Mouse (Mus musculus): Measurements from ENCODE around the gene Dmrt1.

Gene Dmrt1

DNA sequence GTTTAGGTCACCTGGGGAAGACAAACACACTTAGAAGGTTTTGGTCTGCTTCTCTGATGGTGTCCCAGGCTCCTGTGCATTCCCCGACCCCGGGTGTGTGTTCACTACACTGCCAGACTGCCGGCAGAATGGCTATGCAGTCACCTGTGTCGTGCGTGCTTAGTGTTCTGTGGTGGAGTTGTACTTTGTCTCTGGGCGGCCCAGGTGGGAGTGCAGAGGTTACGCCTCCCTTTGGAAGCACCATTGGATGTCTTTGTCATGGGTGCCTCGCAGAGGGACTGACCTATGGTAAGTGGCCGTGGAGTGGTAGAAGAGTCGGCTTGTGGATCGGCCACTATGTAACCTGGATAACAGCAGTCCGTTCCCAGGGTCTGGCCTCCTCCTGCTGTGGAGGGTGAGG lies 59.0 kb downstream of the Dmrt1 start:
- no peak for DNase-seq (ENCODE audit: extremely low read depth, low read depth, low spot score)

DNA sequence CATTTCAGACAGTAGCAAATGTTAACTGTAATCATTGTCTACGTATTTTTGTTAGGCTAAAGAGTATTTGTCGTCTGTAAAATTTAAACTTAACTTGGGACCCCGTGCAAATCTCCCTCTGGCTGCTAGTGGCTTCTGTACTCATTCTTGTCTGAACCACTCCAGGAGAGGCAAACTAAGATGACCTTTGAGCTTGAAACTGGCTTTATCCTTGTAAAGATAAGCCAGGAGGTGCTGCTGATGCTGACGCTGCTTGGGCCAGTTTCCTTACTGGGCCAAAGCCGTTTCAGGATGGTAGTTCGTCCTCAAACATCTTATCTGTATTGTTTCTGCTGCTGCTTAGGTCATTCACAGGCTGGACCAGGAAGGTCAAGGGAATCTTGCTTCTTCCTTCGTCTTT lies 64.4 kb downstream of the Dmrt1 start:
- DNase-seq (ENCODE audit: extremely low read depth, low read depth, low spot score): no peak

DNA sequence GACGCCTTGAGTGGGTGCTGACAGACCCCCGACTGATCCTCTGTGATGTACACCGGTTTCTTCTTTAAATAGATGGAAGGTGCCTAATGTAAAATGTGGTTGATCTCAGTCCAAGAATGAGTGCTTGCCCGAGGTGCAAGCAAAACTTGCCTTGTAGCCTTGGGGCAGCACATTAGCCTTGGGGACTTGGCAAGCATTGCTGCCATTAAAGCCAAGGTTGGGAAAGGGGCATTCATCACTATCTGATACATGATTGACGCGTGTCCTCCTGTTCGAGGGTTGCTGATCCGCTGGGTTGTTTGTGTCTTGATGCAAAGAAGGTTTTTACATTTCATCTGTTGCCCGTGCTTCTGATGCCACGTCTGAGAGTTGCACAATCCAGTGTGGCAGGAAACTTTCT lies 69.0 kb downstream of the Dmrt1 start:
- no peak for DNase-seq (ENCODE audit: extremely low read depth, low read depth, low spot score)

DNA sequence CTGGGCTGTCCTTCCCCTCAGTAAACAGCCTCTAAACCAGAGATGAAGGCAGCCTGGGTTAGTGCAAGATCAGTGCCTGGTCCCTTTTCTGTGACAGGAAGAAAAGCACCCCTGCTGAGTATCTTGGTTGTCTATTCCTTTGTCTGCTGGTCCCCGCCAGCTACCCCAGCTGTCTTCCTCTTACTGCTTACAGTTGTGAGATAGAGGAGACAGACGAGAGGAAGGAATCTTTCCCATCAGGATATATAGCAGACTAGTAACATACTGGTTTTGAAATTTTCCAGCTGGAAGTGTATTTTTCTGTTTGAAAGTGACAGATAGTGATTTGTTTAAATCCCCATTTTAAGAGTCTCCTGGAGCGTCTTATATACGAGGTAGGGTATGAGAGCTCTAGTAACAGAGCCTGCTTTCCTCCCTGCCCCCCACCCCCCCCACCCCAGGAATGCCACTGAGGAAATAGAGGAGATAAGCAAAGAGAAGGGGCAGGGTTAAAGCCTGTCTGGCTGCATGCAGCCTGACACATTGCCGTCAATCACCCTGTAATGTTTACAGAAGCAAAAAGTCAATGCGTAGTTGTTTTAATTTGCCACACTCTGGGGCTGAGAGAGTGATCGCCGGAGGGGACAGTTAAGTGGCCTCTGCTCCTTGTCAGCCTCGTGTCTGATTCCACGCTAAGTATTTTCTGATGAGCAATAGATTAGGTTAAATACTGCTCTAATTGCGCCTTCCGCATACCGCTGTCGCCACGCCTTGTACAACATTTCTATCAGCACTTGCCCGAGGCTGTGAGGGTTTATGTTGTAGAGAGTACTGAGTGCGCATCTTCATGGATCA lies 69.8 kb downstream of the Dmrt1 start:
- no peak for DNase-seq (ENCODE audit: extremely low read depth, low read depth, low spot score)

GRCm38 (mm10) chr19:25578358-25578757 lies 72.9 kb downstream of the Dmrt1 start:
- DNase-seq (ENCODE audit: extremely low read depth, low read depth, low spot score): no peak

DNA sequence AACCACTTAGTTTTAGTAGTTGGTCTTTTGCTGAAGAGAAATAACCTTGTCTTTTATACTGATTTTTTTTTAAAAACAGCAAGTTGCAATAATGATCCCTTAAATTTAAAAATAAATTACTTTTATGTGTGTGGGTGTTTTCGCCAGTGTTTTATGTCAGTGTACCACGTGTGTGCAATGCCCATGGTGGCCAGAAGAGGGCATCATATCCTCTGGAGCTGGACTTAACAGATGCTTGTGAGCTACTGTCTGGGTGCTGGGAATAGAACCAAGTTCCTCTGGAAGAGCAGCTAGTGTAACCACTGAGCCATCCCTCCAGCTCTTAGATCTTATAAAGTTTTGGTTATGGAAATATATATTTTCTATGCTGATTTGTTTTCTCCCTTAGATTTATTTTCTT lies 74.0 kb downstream of the Dmrt1 start:
- no peak for DNase-seq (ENCODE audit: extremely low read depth, low read depth, low spot score)

- no peak for DNase-seq (ENCODE audit: extremely low read depth, low read depth, low spot score)
These were observed 92.4 kb downstream of the Dmrt1 start for GRCm38 (mm10) chr19:25597717-25598232.

DNA sequence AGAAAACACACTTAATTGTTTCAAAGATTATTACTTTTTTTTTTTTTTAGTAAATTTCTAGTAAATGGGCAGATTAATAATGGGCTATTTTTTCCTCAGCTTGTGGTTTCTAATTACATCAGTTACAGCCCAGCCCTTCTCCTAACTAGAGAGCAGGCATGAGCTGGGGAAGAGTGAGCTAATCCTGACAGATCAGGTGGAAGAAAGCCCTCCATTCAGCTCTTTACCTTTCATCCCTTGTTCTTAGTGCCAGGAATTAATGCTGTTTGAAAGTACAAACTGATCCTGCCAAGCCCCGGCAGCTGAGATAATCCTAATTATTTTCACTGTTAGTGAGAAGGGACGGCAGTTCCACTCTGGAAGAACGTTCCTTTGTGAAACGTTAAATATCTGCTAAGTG lies 93.2 kb downstream of the Dmrt1 start:
- DNase-seq (ENCODE audit: extremely low read depth, low read depth, low spot score): no peak

GRCm38 (mm10) chr19:25601966-25602365 lies 96.5 kb downstream of the Dmrt1 start:
- no peak for DNase-seq (ENCODE audit: extremely low read depth, low read depth, low spot score)

DNA sequence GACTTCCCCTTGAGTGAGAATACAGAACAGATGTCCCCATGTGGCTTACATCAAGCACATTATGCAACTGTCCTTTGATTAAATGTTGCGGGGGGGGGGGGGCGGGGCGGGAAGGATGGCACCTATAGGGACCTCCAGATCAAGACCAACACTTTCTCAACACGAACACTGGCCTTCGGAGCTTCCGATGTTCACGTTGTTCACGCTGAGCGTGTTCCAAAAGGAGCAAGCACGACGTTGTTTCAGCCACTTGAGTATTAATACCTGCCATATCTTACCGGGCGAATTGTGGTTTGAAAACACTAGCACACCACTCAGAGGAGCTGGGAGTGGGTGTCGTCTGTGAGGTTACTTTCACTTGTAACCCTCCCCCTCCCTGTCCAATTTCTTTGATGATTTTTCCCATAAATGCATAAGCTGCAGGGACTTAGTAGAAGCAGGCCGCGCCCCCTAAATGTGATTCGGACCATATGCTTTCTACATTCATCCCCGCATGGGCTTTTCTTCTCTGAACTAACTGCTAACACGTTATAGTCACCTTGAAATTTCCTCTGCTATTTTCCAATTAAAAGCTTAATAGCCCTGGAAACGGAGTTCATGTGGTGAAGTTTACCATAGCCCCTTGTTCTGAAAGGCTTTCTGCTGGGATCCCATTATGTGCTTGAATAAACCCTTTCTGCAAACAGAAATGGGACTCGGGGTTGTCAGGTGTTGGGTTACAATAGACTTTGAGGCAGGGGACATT lies 102.2 kb downstream of the Dmrt1 start:
- DNase-seq (ENCODE audit: extremely low read depth, low read depth, low spot score): no peak

DNA sequence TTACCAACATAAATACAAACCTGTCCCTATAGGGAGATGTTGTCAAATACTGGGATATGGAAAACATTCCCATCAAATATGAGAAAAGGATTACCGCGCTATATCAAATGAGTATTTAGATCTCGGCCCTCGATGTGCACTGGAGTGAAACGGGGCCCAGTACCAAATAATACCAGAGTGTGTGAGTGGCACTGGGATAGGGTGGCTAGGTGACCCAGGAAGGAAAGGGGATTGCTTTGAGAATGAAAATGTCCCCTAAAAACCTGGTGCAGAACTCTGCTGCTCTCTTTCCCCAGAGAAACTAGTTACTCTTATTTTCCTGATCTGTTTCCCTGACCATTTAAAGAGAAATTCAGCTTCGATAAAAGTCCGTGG lies 102.8 kb downstream of the Dmrt1 start:
- DNase-seq (ENCODE audit: extremely low read depth, low read depth, low spot score): no peak

- DNase-seq (ENCODE audit: extremely low read depth, low read depth, low spot score): no peak
These were observed 103.8 kb downstream of the Dmrt1 start for GRCm38 (mm10) chr19:25608961-25609850.

DNA sequence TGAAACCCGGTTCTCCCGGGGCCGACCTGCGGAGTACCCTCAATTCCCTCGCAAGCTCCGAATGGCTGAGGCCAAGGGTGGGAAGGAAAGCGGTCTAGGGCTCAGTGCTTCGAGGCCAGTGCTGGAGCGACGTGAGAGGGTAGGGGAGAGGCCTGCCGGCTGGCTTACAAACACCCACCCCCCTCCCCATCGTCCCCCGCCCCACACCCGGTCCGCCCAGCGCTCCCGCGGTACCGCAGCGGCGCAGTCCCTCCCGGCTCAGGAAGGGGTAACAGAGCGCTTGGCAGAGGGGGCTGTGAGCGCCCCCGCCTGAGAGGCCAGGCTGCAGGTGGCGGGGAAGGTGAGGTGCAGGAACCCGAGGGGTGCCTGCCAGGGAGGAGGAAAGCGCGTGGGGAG lies 104.6 kb downstream of the Dmrt1 start, which contains the start of gene Dmrt3:
Gene Dmrt3, plus strand, starts transcription at position 287 of the 396 bp plus-strand sequence.
- DNase-seq (ENCODE audit: extremely low read depth, low read depth, low spot score): no peak

GRCm38 (mm10) chr19:25610411-25611111 lies 105.1 kb downstream of the Dmrt1 start:
- no peak for DNase-seq (ENCODE audit: extremely low read depth, low read depth, low spot score)

GRCm38 (mm10) chr19:25611116-25611515 lies 105.7 kb downstream of the Dmrt1 start:
- no peak for DNase-seq (ENCODE audit: extremely low read depth, low read depth, low spot score)

DNA sequence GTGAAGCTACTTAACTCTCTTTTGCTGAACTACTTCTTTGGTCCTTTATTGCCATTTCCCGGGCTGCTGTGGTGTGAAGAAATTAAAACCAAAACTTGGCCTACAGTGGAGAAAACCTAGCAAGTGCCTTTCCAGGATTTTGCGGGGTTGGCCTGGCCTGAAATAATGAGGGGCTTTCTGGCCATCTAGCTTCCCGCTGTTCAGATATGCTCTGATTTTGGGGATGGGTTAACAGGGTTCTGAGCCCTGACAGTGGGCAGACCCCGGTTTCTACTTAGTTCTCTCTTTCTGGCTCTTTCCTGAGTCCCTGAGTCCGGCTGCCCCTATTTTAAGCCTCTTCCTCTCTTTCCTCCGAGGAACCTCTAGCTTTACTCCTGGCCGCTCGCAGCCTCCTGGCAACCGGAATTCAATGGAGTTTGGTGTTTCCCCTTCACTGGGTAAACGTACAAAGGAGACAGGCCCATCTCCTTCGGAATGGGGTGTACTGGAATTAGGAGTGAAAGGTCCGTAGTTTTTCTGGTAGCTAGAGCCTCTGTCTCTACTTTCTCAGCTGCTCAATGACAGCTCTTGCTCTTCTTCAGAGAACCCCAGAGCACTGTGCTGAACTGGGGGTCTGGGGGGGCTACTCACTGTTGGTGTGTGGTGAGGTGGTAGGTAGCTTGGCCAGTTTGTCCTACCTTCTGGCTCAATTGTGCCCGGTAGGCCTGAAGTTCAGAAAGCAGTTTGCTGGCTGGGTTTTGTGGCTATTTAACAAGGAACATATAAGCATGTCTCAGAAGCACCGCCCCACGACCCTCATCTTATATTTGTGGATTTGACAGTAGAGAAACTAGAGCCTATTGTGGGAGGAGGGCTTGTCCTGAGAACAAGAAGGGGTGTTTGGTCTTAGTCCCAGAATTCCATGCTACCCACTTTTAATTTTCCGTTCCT lies 106.7 kb downstream of the Dmrt1 start:
- DNase-seq (ENCODE audit: extremely low read depth, low read depth, low spot score): no peak

DNA sequence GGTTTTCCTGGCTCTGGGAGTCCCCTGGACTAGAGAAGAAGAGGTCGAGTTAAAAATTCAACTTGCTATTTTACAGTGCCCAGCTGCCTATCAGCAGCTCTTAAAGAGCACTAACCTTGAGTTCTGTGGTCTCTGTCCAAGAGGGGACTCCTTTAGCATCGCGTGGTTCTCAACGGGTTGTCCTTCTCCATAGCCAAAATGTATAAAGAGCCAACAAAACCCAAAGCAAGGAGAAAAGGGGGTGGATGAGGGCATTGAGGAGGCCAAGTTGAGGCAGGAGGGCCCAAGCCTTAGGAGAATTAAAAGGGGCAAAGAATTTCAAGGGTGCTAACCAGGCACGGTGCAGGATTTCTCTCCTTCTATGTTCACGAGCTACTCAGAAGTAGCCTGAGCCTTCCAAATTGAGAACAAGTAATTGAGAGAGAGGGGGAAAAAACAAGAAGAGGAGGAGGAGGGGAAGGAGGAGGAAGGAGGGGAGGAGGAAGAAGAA lies 107.4 kb downstream of the Dmrt1 start:
- no peak for DNase-seq (ENCODE audit: extremely low read depth, low read depth, low spot score)

- no peak for DNase-seq (ENCODE audit: extremely low read depth, low read depth, low spot score)
These were observed 108.3 kb downstream of the Dmrt1 start for GRCm38 (mm10) chr19:25613476-25614300.

Data from fat pad, adult 2 months (tissue).